Mouse (Mus musculus) thymus, adult 2 months (tissue): ENCODE data around the gene Zbtb38. TPM values are rescaled to one million over a fixed set of nuclear protein-coding genes. Genes with fewer than 3 reads are reported as not detected.
A peak's percentile ranks its signal among the peaks of the same experiment; 100 is the strongest.

Experiments used
- DNase-seq: peaks from one replicate; pipeline ENCODE4 v3.0.0; 2021
- H3K27ac ChIP-seq: fragments of 200-500 bp; 2 replicates; pipeline ENCODE4 v1.5.1; 2012; ENCODE audit warnings: low read length, control low read depth; ENCODE audit not compliant: control insufficient read depth, insufficient read depth
- H3K27me3 ChIP-seq: fragments of 200-500 bp; 2 replicates; pipeline ENCODE4 v1.6.1; 2012; ENCODE audit warnings: mild to moderate bottlenecking, low read length, moderate library complexity, mixed read lengths; ENCODE audit not compliant: control insufficient read depth, insufficient read depth
- H3K36me3 ChIP-seq: fragments of 200-500 bp; 2 replicates; pipeline ENCODE4 v1.6.1; 2012; ENCODE audit warnings: mild to moderate bottlenecking, low read length, moderate library complexity; ENCODE audit not compliant: control insufficient read depth, insufficient read depth
- H3K4me1 ChIP-seq: fragments of 200-500 bp; replicated peaks from 2 replicates; pipeline ENCODE4 v1.6.1; 2012; ENCODE audit warnings: low read length; ENCODE audit not compliant: control insufficient read depth, insufficient read depth
- H3K4me3 ChIP-seq: fragments of 200-500 bp; 2 replicates; pipeline ENCODE4 v1.5.1; 2012; ENCODE audit warnings: mild to moderate bottlenecking, low read length, control low read depth, moderate library complexity; ENCODE audit not compliant: control insufficient read depth, insufficient read depth
- CTCF ChIP-seq: fragments of 200-500 bp; IDR thresholded peaks from 2 replicates; pipeline ENCODE4 v1.5.1; 2012; ENCODE audit warnings: mild to moderate bottlenecking, control low read depth, low read length, moderate library complexity, borderline replicate concordance; ENCODE audit not compliant: control insufficient read depth, poor library complexity, insufficient read depth; ENCODE audit errors: extremely low read depth
- POLR2A ChIP-seq: fragments of 200-500 bp; IDR thresholded peaks from 2 replicates; pipeline ENCODE4 v1.6.1; 2012; ENCODE audit warnings: mild to moderate bottlenecking, low read length, control low read depth, moderate library complexity; ENCODE audit not compliant: control insufficient read depth, poor library complexity, insufficient read depth; ENCODE audit errors: extremely low read depth
- WGBS: fragments of 180-500 bp; shearing (Covaris S2); methylation state at CpG from one replicate; pipeline ENCODE4 v1.1.7; 2018; 5-methylcytosine and 5-hydroxymethylcytosine counted together
- polyA plus RNA-seq: library from polyadenylated mRNA; depleted of rRNA; stranded (reverse); fragments of >200 nt; gene quantifications from 2 replicates; pipeline ENCODE4 v1.2.3, GENCODE M21; 2012; rRNA removed

Gene Zbtb38
- 7.2 and 9.1 TPM in 2 replicates for polyA plus RNA-seq

GRCm38 (mm10) chr9:96752603-96753114, at the start of gene Zbtb38:
Zbtb38 (minus strand) TSS chr9:96752831.
- no peak for DNase-seq
- H3K27ac ChIP-seq, result no peak within 1 kb of the TSS
- H3K4me3 ChIP-seq, result no peak within 1 kb of the TSS
- no peaks in the 10 kb centered on the region for H3K27me3 ChIP-seq
- no peaks in the 10 kb centered on the region for H3K36me3 ChIP-seq
- H3K4me1 ChIP-seq, result peaks cover 3% of the 10 kb centered on the region; the same call in 1 of the 2 replicates
- TF ChIP-seq CTCF (no peak), POLR2A (no peak)
- 89% methylated on average over 15 of the region's 15 CpGs for WGBS

- Histone ChIP-seq H3K4me3 (no peak overlapping the region), H3K27me3 (no peaks in the 10 kb centered on the region), H3K27ac (no peak overlapping the region), H3K36me3 (no peaks in the 10 kb centered on the region), H3K4me1 (peaks cover 4% of the 10 kb centered on the region)
- DNase-seq, result no peak
- no peak for TF ChIP-seq POLR2A
- no peak for TF ChIP-seq CTCF
- 13% methylated on average over 5 of the region's 5 CpGs for WGBS
Measured at GRCm38 (mm10) chr9:96800131-96800825, 47.6 kb upstream of the Zbtb38 start.

- DNase-seq, result no peak
- WGBS, result 91% methylated on average over 3 of the region's 3 CpGs
Measured at GRCm38 (mm10) chr9:96797311-96797710, 44.7 kb upstream of the Zbtb38 start.

GRCm38 (mm10) chr9:96795399-96795928, 42.8 kb upstream of the Zbtb38 start:
- H3K4me1 ChIP-seq, result peaks cover 6% of the 10 kb centered on the region
- DNase-seq, result peak; percentile 15
- no peaks in the 10 kb centered on the region for H3K27me3 ChIP-seq
- TF ChIP-seq CTCF (no peak), POLR2A (no peak)
- no peaks in the 10 kb centered on the region for H3K36me3 ChIP-seq
- WGBS, result 7% methylated on average over 10 of the region's 10 CpGs
- peak overlapping the region; percentile 46 for H3K4me3 ChIP-seq
- H3K27ac ChIP-seq, result peak overlapping the region; percentile 64; the same call in 1 of the 2 replicates

More at GRCm38 (mm10) chr9:96797311-96797710, 44.7 kb upstream of the Zbtb38 start:
- no peaks in the 10 kb centered on the region for H3K27me3 ChIP-seq
- TF ChIP-seq POLR2A, result no peak
- TF ChIP-seq CTCF, result no peak
- no peak overlapping the region for H3K4me3 ChIP-seq
- peaks cover 6% of the 10 kb centered on the region for H3K4me1 ChIP-seq
- no peak overlapping the region for H3K27ac ChIP-seq
- no peaks in the 10 kb centered on the region for H3K36me3 ChIP-seq

- TF ChIP-seq POLR2A, result no peak
- TF ChIP-seq CTCF, result no peak
- WGBS, result 99% methylated on average over 2 of the region's 2 CpGs
Measured at GRCm38 (mm10) chr9:96794601-96795000, 42.0 kb upstream of the Zbtb38 start.

GRCm38 (mm10) chr9:96792543-96792942, 39.9 kb upstream of the Zbtb38 start:
- Histone ChIP-seq H3K27me3 (no peaks in the 10 kb centered on the region), H3K27ac (no peak overlapping the region), H3K4me1 (peaks cover 10% of the 10 kb centered on the region), H3K4me3 (no peak overlapping the region), H3K36me3 (no peaks in the 10 kb centered on the region)
- 90% methylated on average over 2 of the region's 2 CpGs for WGBS
- TF ChIP-seq CTCF (no peak), POLR2A (no peak)
- DNase-seq, result no peak

More at GRCm38 (mm10) chr9:96794601-96795000, 42.0 kb upstream of the Zbtb38 start:
- no peak overlapping the region for H3K4me3 ChIP-seq
- no peak overlapping the region for H3K27ac ChIP-seq
- H3K27me3 ChIP-seq, result no peaks in the 10 kb centered on the region
- DNase-seq, result no peak
- peaks cover 6% of the 10 kb centered on the region for H3K4me1 ChIP-seq
- no peaks in the 10 kb centered on the region for H3K36me3 ChIP-seq
